Mouse (Mus musculus) kidney, postnatal 0 days (tissue): Measurements from ENCODE around the gene Gba. TPM values are rescaled to one million over a fixed set of nuclear protein-coding genes. Genes with fewer than 3 reads are reported as not detected.
A peak's percentile ranks its signal among the peaks of the same experiment; 100 is the strongest.

Source experiments
- ATAC-seq: fragments of 200-750 bp; cut with Nextera tagmentation; replicated peaks from 2 replicates; pipeline ENCODE4 v1.8.0; 2017; ENCODE audit warnings: low read depth, moderate number of reproducible peaks, moderate TSS enrichment, moderate library complexity; ENCODE audit not compliant: low FRiP score
- DNase-seq: peaks from one replicate; pipeline ENCODE4 v3.0.0-alpha.2; 2016; ENCODE audit warnings: low spot score
- H3K27ac ChIP-seq: fragments of 300-500 bp; sonication (generic); 2 replicates; pipeline ENCODE4 v1.5.1; 2014; ENCODE audit warnings: mild to moderate bottlenecking
- H3K27me3 ChIP-seq: fragments of 300-500 bp; sonication (generic); 2 replicates; pipeline ENCODE4 v1.6.1; 2014; ENCODE audit warnings: low read length, mixed read lengths; ENCODE audit not compliant: insufficient read depth
- H3K36me3 ChIP-seq: fragments of 300-500 bp; sonication (generic); 2 replicates; pipeline ENCODE4 v1.6.1; 2014; ENCODE audit warnings: low read length, mixed read lengths; ENCODE audit not compliant: insufficient read depth
- H3K4me1 ChIP-seq: fragments of 300-500 bp; sonication (generic); replicated peaks from 2 replicates; pipeline ENCODE4 v1.6.1; 2014; ENCODE audit warnings: antibody characterized with exemption, low read length, mixed read lengths; ENCODE audit not compliant: insufficient read depth
- H3K4me2 ChIP-seq: fragments of 300-500 bp; sonication (generic); 2 replicates; pipeline ENCODE4 v1.6.1; 2014; ENCODE audit warnings: mild to moderate bottlenecking, low read length, moderate library complexity, mixed read lengths
- H3K4me3 ChIP-seq: fragments of 300-500 bp; sonication (generic); replicated peaks from 2 replicates; pipeline ENCODE4 v1.5.1; 2014; ENCODE audit warnings: low read depth, low read length
- H3K9ac ChIP-seq: fragments of 300-500 bp; sonication (generic); 2 replicates; pipeline ENCODE4 v1.6.1; 2014; ENCODE audit warnings: low read depth, low read length
- H3K9me3 ChIP-seq: fragments of 300-500 bp; sonication (generic); replicated peaks from 2 replicates; pipeline ENCODE4 v1.6.1; 2016; ENCODE audit warnings: low read length, inconsistent platforms, mixed read lengths
- CTCF ChIP-seq: IDR thresholded peaks from 2 replicates; pipeline ENCODE4 v1.5.1; 2016; ENCODE audit warnings: antibody characterized with exemption, low read depth, mild to moderate bottlenecking, moderate library complexity
- WGBS: fragments of 180-500 bp; shearing (Covaris S2); extraction: QIAGEN DNeasy Blood & Tissue Kit; methylation state at CpG from one replicate; pipeline ENCODE4 v1.1.7; 2014; 5-methylcytosine and 5-hydroxymethylcytosine counted together
- polyA plus RNA-seq: library from polyadenylated mRNA; unstranded; fragments of >200 nt; fragmentation: Nextera tagmentation; extraction: Ambion mirVana; gene quantifications from 2 replicates; pipeline ENCODE4 v1.2.1, GENCODE M21; 2015

Gene Gba
- polyA plus RNA-seq, 1 experiment from 2014 or later: 53.6 TPM

GRCm38 (mm10) chr3:89181749-89182500, 20.8 kb upstream of the Gba start:
- H3K9me3 ChIP-seq: no peaks in the 10 kb centered on the region
- TF ChIP-seq CTCF: no peak
- no peak for ATAC-seq
- H3K27me3 ChIP-seq: no peaks in the 10 kb centered on the region
- H3K9ac ChIP-seq: no peak overlapping the region
- no peak overlapping the region for H3K27ac ChIP-seq
- H3K4me2 ChIP-seq: no peak overlapping the region
- H3K4me1 ChIP-seq: 0 out of 2 replicates have a peak, but pooled peaks cover 14% of the 10 kb centered on the region
- H3K4me3 ChIP-seq: no peak overlapping the region
- WGBS: 94% methylated on average over 27 of the region's 27 CpGs
- DNase-seq: no peak
- peaks cover 25% of the 10 kb centered on the region; the same call in 1 of the 2 replicates for H3K36me3 ChIP-seq

GRCm38 (mm10) chr3:89182531-89183057, 20.1 kb upstream of the Gba start:
- ATAC-seq: no peak

GRCm38 (mm10) chr3:89183058-89183958, 19.4 kb upstream of the Gba start, which contains the start of gene Fam189b:
Gene Fam189b (plus strand): TSS chr3:89183143.
- Histone ChIP-seq H3K9ac (peak within 1 kb of the TSS; percentile 75), H3K4me1 (peaks cover 23% of the 10 kb centered on the region; the same call in 1 of the 2 replicates), H3K36me3 (peaks cover 25% of the 10 kb centered on the region; the same call in 1 of the 2 replicates), H3K27ac (peak within 1 kb of the TSS; percentile 73), H3K4me3 (peak within 1 kb of the TSS; percentile 61), H3K27me3 (no peaks in the 10 kb centered on the region), H3K4me2 (peak within 1 kb of the TSS; percentile 99), H3K9me3 (no peaks in the 10 kb centered on the region)
- TF ChIP-seq CTCF: peak; percentile 31; the same call in 1 of the 2 replicates
- 6% methylated on average over 38 of the region's 39 CpGs for WGBS
- DNase-seq (peak; percentile 95), ATAC-seq (peak; percentile 87)

More at GRCm38 (mm10) chr3:89182531-89183057, 20.1 kb upstream of the Gba start:
- H3K9ac ChIP-seq: no peak overlapping the region; the same call in 1 of the 2 replicates
- DNase-seq: no peak
- 40% methylated on average over 7 of the region's 7 CpGs for WGBS
- peak overlapping the region; percentile 99 for H3K4me2 ChIP-seq
- TF ChIP-seq CTCF: no peak
- H3K27me3 ChIP-seq: no peaks in the 10 kb centered on the region
- H3K36me3 ChIP-seq: peaks cover 25% of the 10 kb centered on the region; the same call in 1 of the 2 replicates
- H3K27ac ChIP-seq: no peak overlapping the region
- no peaks in the 10 kb centered on the region for H3K9me3 ChIP-seq
- peak overlapping the region; percentile 61 for H3K4me3 ChIP-seq
- peaks cover 21% of the 10 kb centered on the region; the same call in 1 of the 2 replicates for H3K4me1 ChIP-seq

- H3K9me3 ChIP-seq: no peaks in the 10 kb centered on the region
- peaks cover 23% of the 10 kb centered on the region; the same call in 1 of the 2 replicates for H3K36me3 ChIP-seq
- no peak for ATAC-seq
- peak overlapping the region; percentile 61 for H3K4me3 ChIP-seq
- H3K9ac ChIP-seq: peak overlapping the region; percentile 75; the same call in 1 of the 2 replicates
- H3K4me2 ChIP-seq: peak overlapping the region; percentile 99
- 64% methylated on average over 6 of the region's 6 CpGs for WGBS
- TF ChIP-seq CTCF: no peak
- DNase-seq: no peak
- H3K27me3 ChIP-seq: no peaks in the 10 kb centered on the region
- H3K27ac ChIP-seq: peak overlapping the region; percentile 73; the same call in 1 of the 2 replicates
- peaks cover 20% of the 10 kb centered on the region; the same call in 1 of the 2 replicates for H3K4me1 ChIP-seq
Measured at GRCm38 (mm10) chr3:89183959-89184315, 18.8 kb upstream of the Gba start.

DNA sequence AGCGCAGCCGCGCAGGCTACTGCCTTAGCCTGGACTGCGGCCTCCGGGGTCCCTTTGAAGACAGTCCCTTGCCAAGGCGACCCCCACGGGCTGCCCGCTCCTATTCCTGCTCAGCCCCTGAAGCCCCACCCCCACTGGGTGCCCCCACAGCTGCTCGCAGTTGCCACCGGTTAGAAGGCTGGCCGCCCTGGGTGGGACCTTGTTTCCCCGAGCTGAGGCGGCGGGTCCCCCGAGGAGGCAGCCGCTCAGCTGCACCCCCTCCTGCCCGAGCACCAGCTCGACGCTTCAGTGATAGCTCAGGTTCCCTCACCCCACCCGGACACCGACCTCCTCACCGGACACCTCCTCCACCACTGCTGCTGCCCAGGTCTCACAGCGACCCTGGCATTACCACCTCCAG, 15.5 kb upstream of the Gba start:
- Histone ChIP-seq H3K27ac (no peak overlapping the region), H3K36me3 (no peaks in the 10 kb centered on the region), H3K4me3 (no peak overlapping the region), H3K27me3 (no peaks in the 10 kb centered on the region), H3K4me1 (peaks cover 20% of the 10 kb centered on the region; the same call in 1 of the 2 replicates), H3K9ac (no peak overlapping the region), H3K9me3 (no peaks in the 10 kb centered on the region), H3K4me2 (peak overlapping the region; percentile 28; the same call in 1 of the 2 replicates)
- WGBS: 43% methylated on average over 20 of the region's 23 CpGs
- DNase-seq (no peak), ATAC-seq (no peak)
- TF ChIP-seq CTCF: no peak
